ENCODE assay signal across 25 mouse cellular contexts in genomic region chr17:48583401-48583800, GRCm38 (mm10).
DNase-seq lines count a peak whose midpoint lies in the region; ATAC-seq lines count a peak whose summit lies in the region.
"Had no signal": no experiment of that assay in that cellular context is flagged by ENCODE, and none has a peak within 500 bp of the region (broad histone marks: within the 10 kb centered on the region; RNA-seq: fewer than 3 reads in every experiment).

No protein-coding gene starts in this region.

- no peak overlapping the region for H3K4me2 ChIP-seq in forebrain, embryonic 11.5 days (ENCODE audit: low read depth, low read length, severe bottlenecking)
- H3K4me2 ChIP-seq: liver, embryonic 15.5 days had no signal

- no peaks in the 10 kb centered on the region for H3K9me3 ChIP-seq in heart, embryonic 10.5 days
- H3K9me3 ChIP-seq in forebrain, embryonic 11.5 days (ENCODE audit: control insufficient read depth, low read length): no peaks in the 10 kb centered on the region
- H3K9me3 ChIP-seq: forebrain, embryonic 12.5 days; limb, embryonic 12.5 days; liver, embryonic 15.5 days; stomach, embryonic 15.5 days had no signal

- no peaks in the 10 kb centered on the region for H3K36me3 ChIP-seq in heart, embryonic 10.5 days
- no peaks in the 10 kb centered on the region for H3K36me3 ChIP-seq in forebrain, embryonic 11.5 days (ENCODE audit: control insufficient read depth, insufficient read depth, low read length)
- H3K36me3 ChIP-seq: forebrain, embryonic 12.5 days; limb, embryonic 12.5 days; liver, embryonic 15.5 days; stomach, embryonic 15.5 days had no signal

- H3K9ac ChIP-seq in forebrain, embryonic 11.5 days (ENCODE audit: low read length): no peak overlapping the region
- H3K9ac ChIP-seq: forebrain, embryonic 12.5 days; forebrain, postnatal 0 days; limb, embryonic 12.5 days; liver, embryonic 15.5 days; lung, embryonic 14.5 days; stomach, embryonic 15.5 days had no signal

- H3K4me1 ChIP-seq in heart, embryonic 10.5 days: peaks cover 26% of the 10 kb centered on the region; the same call in 1 of the 2 replicates
- no peaks in the 10 kb centered on the region for H3K4me1 ChIP-seq in forebrain, embryonic 11.5 days (replicated peaks; ENCODE audit: control insufficient read depth, insufficient read depth, low read length)
- H3K4me1 ChIP-seq: limb, embryonic 12.5 days; liver, embryonic 15.5 days; stomach, embryonic 15.5 days had no signal

- H3K27ac ChIP-seq in heart, embryonic 10.5 days: peak overlapping the region; percentile 36; the same call in 1 of the 2 replicates
- no peak overlapping the region for H3K27ac ChIP-seq in forebrain, embryonic 11.5 days (ENCODE audit: low read depth, low read length)
- H3K27ac ChIP-seq: forebrain, embryonic 12.5 days; hindbrain, embryonic 14.5 days; limb, embryonic 12.5 days; liver, embryonic 15.5 days; stomach, embryonic 15.5 days had no signal

- intact Hi-C loops in heart, postnatal 36 days (cut with DNase I): no loop called here

- no peaks in the 10 kb centered on the region for H3K27me3 ChIP-seq in heart, embryonic 10.5 days (ENCODE audit: insufficient read depth, poor library complexity, severe bottlenecking)
- no peaks in the 10 kb centered on the region for H3K27me3 ChIP-seq in forebrain, embryonic 11.5 days (ENCODE audit: control insufficient read depth, insufficient read depth, low read length)
- H3K27me3 ChIP-seq: liver, embryonic 15.5 days; stomach, embryonic 15.5 days had no signal

- DNase-seq in heart, embryonic 10.5 days (ENCODE audit: low spot score): no peak
- no peak for DNase-seq in heart, postnatal 36 days
- DNase-seq in cerebellum, adult 18-20 months: peak; percentile 53 to 63
- DNase-seq in cerebellum, postnatal 10 days: peak; percentile 63 to 73
- DNase-seq in right cerebral cortex, adult 18-20 months: no peak
- DNase-seq in forebrain, embryonic 11.5 days (ENCODE audit: low spot score): no peak
- no peak for DNase-seq in testis, postnatal 10 days (ENCODE audit: low spot score)
- DNase-seq: forebrain, postnatal 0 days; gastrocnemius, postnatal 25 days; kidney, adult 9 months; kidney, postnatal 10 days; layer of hippocampus, adult 9-11 months; lung, embryonic 14.5 days; lung, postnatal 14 days; midbrain, embryonic 14.5 days; right cerebral cortex, postnatal 14 days; thymus, postnatal 14 days had no signal

- 75% methylated on average over 11 of the region's 11 CpGs for WGBS in heart, embryonic 10.5 days
- 84% methylated on average over 11 of the region's 11 CpGs for WGBS in forebrain, embryonic 11.5 days

- no peak overlapping the region for H3K4me3 ChIP-seq in heart, embryonic 10.5 days
- H3K4me3 ChIP-seq in forebrain, embryonic 11.5 days (ENCODE audit: low read depth, low read length): no peak overlapping the region
- H3K4me3 ChIP-seq: erythroblast, embryonic 14.5 days; limb, embryonic 12.5 days; liver, embryonic 15.5 days; stomach, embryonic 15.5 days had no signal

- no peak for ATAC-seq in forebrain, embryonic 11.5 days (replicated peaks; ENCODE audit: low FRiP score)
- ATAC-seq: CD4-positive, CD25-positive, alpha-beta regulatory T cell, adult 4 months; forebrain, postnatal 0 days; intestine, postnatal 0 days had no signal

Comparison
In these comparisons a context has a peak if more than half of its experiments do, and no peak if none do; other contexts are left out.
1. DNase-seq: peak in cerebellum, adult 18-20 months (2 of 2) and cerebellum, postnatal 10 days (2 of 2); none in heart, embryonic 10.5 days (single experiment), heart, postnatal 36 days (0 of 2), right cerebral cortex, adult 18-20 months (single experiment), forebrain, embryonic 11.5 days (single experiment) and testis, postnatal 10 days (single experiment).